Mouse (Mus musculus) heart, postnatal 36 days (tissue): ENCODE measurements at regions not wholly inside any gene's neighbourhood (a gene's known extent, or its start where the extent isn't known, plus 50 kb on each side); places are given as distances from the start of the nearest gene placed in this dataset.

Experiments used
- DNase-seq, 2 experiments: peaks; one replicate each; pipeline ENCODE4 v3.0.0; 2021 to 2022
- intact Hi-C: fragments of 180-260 bp; cut with DNase I; formaldehyde crosslinking; loops from one replicate; pipeline ENCODE4 v1.15.1; 2025

DNA sequence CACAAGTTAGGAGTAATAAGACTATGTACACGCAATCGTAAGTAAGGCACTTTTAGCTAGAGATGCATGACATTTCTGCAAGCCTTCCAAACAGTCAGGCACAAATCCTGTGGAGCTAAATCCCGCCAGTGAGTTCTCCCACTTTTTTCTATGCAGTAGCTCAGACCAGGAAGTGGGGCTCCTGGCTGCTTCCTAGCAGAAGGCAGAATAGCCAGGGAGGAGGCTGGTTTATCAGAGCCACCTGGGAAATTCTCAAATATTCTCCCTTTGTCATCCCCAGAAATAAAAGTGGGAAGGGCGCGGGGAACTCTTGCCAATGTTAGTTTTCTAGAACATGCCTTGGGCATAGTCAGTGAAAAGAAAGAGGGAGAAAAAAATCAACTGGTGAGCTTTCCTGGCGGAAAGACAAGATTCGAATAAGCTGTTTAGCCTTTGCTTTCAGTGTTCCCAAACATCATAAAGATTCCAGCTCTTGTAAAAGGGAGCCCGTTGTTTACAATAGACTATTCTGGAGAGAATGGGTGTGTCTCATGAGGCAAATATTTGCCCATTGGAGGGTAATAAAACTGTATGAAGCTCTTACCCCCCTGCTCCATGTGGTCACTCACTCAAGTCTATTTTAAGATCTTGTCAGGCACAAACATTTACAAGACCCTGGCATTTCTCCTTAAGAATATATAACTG, 167.2 kb upstream of the Lef1 start:
- DNase-seq = no peak
- intact Hi-C loops = no loop called here

DNA sequence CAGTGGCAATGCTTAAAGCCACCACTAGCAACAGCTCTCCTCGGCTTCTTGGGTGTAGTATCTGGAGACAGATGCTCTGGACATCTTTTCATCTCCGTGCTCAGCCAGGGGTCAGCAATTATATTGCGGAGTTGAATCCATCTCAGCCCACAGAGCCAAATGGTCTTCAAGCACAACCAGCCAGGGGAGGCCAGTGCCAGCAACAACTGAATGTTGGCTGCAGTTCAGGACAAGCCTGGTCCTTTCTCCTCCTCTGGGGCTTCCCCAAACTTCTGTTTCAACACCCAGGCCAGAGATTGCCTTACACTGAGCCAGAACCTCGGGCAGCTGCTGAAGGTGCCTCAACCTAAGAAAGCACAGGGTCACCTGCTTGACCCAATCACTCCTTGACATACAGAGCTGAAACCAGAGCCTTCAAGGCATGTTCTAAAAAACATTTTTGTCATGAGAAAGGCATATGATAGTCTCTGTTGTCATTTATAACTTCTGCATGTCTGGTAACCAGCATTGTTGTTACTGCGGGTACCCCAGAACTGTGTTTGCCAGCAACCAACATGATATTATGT, 169.9 kb upstream of the Lef1 start:
- intact Hi-C loops = no loop called here
- DNase-seq = peak; percentile 13 to 17

DNA sequence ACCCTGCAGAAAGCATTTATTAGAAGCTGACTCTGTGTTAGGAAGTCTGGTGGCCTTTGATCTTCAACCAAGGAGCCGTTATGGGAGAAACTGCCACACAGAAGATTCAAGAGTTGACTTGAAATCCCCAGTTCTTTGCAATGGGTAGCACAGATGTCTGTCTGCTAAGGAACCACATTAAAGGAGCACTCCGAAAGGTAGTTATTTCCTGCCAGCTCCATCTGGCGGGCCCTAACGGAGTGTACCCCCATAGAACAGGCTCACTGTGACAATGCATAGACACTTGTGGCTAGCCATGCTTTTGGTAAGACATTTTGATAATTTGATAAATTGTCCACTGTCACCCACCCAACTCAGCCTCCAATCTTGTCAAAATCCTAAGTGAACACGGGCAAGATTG, 173.3 kb upstream of the Lef1 start:
- intact Hi-C loops = no loop called here
- no peak for DNase-seq

DNA sequence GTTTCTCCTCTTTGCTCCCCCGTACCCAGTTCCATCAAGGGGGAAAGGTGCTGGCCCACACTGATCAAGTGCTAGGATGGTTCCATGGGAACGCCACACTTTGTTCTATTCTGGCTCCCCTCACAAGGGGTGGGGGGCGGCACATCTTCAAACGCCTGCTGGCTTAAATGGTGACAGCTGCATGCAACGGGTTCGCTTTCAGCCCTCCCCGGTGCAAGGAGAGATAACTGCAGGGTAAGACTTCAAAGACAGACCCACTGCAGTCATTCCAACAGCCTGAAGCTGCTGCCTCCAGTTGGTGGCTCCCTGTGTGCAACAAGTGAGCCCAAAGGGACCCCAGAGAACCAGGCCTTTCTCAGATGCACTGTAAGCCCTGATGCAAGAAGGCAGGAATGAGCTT, 173.9 kb upstream of the Lef1 start:
- intact Hi-C loops = no loop called here
- no peak for DNase-seq

DNA sequence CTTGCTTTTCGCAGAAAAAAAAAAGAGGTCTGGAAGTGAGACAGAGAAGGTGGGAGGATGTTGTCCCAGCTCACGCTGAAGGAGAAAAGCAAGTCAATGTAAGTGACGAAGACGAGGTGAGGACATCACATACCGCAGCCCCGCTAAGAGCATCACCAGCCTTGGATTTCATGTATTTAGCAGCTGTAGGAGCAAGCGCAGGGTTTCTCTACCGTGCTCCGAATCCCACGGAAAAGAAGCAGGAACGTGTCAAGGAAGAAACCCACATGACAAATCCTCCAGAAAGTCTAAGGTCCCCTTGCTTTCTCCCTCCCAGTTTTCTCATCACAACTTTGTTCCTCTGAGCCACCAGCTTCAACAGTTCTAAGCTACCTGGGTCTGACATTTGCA, 174.3 kb upstream of the Lef1 start:
- intact Hi-C loops = no loop called here
- DNase-seq = no peak

DNA sequence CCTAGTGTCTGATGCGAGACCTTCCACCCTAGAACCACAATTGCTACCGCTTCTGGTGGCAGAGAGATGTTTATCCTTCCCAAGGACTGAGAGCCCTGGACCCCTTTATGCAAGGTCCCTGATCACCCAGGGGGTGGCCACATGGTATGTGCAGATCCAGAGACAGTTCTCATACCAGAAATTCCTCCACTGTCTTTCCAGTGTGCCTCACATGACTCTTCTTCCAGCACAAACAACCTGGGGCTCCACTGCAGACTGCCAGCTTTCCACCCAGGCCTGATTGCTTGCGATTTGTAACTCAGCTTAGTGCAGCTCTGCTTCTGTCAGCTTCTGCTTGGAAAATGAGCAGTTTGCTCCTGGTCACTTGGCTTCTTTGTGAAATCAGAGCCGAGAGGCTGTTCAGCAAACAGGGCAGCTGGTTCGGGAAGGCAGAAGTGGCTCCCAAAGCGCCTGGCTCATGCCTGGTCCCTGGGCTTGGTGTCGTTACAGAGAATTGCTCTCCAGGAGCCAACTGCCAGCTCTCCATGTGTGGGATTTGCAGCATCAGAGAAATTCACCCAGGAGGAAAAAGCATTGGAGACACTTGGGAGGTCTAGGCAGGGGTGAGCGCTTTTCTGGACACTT, 174.9 kb upstream of the Lef1 start:
- intact Hi-C loops = no loop called here

DNA sequence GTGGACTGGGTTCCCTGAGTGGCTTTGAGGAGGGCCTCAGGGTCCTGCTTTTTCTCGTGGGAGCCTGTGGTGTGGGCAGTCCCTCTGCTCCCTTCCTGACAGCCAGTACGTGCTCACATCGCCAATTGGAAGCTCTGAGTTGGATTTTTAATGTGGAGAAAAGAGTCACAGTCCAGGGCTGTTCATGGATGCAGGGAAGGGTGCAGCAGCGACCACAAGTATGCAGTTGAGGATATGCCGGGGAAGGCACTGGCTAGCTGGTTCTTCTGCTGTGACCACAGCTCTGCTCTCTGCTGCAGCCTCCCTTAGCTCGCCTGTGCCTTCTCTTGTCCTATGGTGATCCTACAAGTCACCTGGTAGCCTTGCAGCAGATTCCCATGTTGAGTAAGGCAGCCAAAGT, 177.5 kb upstream of the Lef1 start:
- no peak for DNase-seq

More for the DNA sequence above, 174.9 kb upstream of the Lef1 start:
- DNase-seq = no peak

DNA sequence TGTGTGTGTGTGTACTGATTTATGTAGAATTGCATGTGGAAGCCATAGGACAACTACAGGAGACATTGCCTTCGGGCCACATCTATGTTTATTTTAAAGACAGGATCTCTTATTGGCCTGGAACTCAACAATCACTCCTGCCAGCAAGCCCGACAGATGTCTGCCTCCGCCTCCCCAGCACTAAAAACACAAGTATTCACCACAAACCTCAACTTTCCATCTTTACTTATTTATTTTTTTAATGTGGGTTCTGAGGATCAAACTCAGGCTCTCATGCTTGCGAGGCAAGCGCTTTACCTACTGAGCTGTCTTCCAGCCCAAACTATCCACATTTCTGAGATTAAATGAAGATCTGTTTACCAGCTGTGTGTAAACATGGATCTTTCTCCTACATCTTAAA, 178.0 kb upstream of the Lef1 start:
- intact Hi-C loops = no loop called here
- DNase-seq = no peak

More for the DNA sequence above, 177.5 kb upstream of the Lef1 start:
- intact Hi-C loops = no loop called here

DNA sequence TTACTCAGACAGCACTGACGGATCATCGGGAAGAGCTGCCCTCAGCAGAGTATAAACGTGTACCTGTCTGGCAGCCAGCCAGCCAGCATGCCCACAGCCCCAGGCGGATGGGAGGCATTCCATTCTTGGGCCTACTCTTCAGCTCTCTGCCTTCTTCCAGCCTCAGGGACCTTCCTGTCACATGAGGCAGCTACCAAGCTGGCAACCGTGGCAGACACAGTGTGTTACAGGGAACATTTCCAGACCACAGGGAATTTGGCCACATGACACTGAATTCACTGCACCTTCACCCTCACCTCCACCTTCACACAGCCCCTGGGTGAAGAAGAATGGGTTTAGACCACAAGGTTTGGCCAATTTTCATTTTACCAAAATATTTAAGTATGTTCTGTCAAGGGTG, 185.3 kb upstream of the Lef1 start:
- intact Hi-C loops = no loop called here
- no peak for DNase-seq

DNA sequence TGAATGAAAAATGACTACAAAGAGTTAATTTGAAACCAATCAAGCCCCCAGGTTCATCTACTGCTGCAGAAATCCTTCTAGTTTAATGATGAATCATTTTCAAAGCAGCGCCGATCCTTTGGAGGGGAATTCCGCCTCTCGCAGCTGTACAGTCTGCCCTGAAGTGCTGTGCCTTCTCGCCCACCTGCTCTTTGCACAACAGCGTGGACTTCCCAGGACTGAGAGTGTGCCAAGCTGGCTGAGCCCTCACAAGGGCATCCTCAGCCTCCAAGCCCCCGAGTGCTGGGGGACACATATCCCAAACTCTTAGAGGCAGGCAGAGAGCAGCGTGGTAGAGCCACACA, 186.7 kb upstream of the Lef1 start:
- intact Hi-C loops = no loop called here
- no peak for DNase-seq

DNA sequence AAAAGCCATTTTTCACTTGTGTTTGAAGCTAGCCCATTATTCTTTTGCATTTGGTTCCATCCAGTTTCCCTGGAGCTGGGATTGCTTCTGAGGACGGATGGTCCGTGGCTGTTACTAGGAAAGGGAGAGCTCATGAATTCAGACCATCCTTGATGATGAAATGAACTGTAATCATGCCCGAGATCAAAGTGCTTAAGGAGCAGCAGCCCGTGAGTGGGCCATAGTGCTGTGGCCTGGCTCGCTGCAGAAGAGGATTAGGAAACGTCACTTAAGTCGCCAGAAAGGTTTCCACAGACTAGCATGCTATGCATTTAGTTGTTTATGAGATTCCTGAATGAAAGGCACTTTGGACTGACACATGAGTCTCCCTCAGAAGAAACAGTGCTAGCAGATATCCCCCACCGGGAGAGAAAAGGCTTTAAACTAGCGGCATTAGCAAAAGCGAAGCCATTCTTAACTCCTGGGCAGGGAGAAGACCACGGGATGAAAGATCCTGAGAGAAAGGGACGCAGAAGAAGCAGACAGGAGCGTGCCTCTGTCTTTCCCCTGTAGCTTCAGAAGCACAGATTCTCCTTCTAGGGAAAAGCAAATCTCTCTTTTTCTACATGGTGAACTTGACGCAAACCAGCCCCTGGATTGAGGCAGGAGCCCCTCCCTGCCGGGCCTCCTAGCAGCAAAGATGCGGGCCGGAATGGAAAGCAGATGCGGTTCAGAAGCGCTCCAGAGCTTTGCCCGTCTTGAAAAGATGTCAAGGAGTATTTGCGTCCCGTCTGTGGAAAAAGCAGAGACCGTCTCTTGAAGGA, 187.3 kb upstream of the Lef1 start:
- DNase-seq = no peak
- intact Hi-C loops = no loop called here

DNA sequence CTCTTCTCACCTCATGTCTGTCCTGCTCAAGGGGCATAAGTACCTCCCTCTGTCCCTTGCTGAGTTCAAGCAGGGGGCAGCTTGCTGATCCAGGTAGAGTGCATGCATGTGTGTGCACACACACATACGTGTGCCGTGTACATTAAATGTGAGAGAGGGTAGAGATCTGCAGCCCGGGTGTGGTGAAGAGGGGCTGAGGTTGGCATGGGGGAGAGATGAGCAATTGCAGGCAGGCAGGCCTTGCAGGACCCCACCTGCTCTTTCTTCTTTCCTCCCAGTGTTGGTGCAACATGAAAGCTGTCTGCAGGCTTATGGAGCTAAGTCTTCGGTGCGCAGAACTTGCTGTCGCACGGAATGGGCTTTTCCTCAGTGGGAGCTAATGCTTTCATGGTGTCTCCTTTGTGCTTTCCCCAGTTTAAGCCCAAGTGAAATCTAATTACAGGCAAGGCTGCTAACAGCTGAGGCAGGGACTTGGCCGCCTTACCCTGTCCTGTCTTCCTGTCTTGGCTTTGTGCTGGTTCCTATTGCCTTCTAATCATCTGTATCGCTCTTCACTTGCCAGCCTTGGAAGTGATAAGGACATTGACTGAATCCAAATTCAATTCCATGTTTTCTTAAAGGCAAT, 188.5 kb upstream of the Lef1 start:
- intact Hi-C loops = no loop called here
- DNase-seq = no peak

DNA sequence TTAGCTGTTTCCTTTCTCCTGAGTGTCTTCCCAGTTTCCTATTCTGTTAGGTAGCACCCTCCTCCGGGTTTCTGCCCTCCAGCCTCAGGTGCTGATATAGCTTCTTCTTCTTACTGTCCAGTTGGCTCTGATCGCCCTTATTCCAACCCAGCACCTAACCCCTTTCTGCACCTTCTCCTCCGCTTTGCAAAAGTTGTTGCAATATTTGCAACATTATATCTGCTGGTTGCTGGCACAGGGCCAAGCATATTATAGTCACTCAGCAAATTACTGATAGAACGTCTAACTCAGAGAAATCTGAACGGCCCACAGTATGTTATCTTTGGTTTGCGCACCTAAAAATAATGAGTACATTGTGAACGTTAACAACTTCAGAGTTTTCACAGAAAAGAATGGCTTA, 183.6 kb upstream of the Rpl34 start:
- intact Hi-C loops = no loop called here
- no peak for DNase-seq

DNA sequence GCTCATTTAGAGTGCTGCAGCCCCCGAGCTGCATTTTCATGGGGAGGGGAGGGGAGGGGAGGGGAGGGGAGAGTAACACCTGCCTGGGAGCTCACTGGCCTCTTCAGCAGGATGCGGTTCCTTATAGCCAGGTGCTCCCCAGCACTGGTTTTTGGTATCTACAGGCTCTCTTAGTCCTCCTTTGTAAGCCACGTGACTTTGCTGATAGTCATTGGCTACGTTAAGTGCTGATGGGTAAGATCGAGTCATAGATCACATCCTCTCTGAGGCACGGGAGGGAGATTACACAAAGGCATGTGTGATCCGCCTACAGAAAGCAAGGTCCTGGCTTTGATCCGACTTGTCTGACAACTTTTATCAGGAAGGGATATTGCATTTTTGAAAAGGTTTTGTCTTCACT, 174.9 kb upstream of the Rpl34 start:
- intact Hi-C loops = no loop called here
- DNase-seq = no peak

DNA sequence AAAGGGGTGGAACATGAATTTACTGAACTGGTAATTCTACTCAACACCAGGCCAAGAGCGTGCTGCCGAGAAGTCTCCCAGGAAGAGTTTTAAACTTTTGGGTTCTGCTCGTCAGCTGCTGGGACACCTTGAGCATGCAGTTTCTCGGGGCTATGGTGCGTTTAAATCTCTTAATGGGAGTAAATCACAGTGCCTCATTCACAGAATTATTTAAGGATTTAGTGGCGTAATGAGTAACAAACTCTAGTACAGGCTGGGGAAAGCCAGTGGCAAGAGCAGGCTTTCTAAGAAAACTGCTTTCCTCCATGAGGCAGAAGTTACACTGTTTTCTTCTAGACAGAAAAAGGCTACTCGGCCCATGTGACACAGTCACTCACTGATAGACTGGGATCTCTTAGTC, 173.1 kb upstream of the Rpl34 start:
- intact Hi-C loops = no loop called here

DNA sequence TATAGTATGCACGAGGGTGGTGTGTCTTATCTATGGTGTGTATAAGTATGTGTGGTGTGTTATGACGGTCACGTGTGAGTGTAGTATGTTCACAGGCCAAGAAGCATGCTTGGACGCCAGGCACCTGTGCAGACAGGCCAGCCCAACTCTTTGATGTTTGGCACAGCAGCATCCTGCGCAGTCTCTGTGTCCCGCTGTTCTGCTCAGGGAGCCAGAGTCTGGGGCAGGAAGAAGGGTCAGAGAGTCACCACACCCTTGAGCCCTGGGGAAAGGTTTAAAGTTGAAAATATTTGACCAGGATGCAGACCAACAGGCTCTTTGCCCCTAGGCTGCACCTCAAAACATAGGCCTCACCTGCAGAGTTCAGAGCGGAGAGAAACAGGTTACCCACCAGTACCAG, 172.2 kb upstream of the Rpl34 start:
- intact Hi-C loops = no loop called here
- DNase-seq = no peak

More for the DNA sequence above, 173.1 kb upstream of the Rpl34 start:
- DNase-seq = no peak

DNA sequence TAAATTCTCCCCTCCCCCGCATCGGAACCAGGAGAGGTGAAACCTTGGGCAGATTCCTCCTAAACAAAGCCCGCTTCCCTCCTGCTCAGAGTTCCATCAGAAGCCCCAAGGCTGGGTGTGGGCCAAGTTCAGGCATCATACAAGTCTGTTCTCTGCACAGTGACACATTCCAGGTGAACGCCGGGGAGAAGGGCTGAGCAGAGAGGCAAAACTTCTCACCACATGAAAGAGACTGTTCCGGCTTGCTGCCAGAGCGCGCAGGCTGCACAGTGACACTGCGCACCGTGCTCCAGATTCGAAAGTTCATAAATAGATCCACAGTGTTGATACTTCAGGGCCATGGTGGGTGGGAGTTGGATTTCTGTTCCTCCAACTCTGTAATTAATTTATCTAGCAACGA, 171.1 kb upstream of the Rpl34 start:
- intact Hi-C loops = no loop called here
- no peak for DNase-seq

DNA sequence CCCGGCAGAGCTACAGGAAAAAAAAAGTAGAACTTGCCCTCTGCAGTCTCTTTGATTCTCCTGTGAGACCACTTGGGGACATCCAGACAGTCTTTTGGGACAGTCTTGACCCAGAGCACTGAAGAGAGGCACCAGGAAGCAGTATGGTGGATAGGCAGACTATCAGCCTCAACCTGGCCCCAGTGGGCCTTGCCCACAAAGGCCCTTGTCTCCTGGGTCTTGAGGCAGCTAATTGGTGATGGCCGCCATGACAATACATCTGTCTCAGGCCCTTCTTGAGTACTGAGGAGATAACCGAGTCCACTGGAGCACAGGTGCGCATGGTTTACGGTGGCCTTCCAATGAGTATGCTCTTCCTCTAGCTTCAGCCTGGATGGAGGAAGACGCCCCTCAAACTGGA, 170.6 kb upstream of the Rpl34 start:
- intact Hi-C loops = no loop called here
- no peak for DNase-seq

DNA sequence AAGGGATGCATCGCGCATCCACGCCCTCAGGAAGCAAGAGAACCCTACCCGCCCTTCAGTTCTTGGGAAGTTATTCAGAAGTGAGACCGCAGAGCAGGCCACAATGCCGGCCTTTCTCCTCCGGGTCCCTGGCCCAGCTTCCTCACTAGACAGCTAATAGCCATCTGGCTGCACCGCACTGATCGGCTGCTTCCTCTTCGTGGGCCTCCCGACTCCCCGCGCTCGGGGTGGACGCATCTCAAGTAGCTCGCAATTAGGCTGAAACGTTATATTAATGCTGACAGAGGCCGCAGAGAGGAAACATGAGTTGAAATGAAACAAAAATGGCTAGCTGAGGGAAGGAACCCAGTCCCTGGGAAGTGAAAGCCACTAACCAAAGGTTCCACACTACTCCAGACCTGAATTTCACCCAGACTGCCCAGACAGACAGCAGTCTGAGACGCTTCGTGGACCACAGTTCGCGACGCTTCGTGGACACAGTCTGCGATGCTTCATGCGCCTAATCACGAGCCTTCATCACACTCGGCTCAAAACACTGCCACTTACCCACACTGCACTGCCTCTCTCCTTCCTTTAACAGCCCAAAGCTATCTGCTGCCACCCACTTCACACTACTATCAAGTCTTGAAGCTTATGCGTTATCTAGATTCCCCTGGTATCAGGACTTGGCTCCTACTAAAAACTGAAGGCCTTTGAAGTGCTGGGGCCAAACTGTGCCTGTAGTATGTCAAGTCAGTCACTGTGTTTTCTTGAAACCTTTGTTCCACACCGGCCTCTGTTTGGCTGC, 170.0 kb upstream of the Rpl34 start:
- intact Hi-C loops = no loop called here
- DNase-seq = peak; percentile 14 to 22

DNA sequence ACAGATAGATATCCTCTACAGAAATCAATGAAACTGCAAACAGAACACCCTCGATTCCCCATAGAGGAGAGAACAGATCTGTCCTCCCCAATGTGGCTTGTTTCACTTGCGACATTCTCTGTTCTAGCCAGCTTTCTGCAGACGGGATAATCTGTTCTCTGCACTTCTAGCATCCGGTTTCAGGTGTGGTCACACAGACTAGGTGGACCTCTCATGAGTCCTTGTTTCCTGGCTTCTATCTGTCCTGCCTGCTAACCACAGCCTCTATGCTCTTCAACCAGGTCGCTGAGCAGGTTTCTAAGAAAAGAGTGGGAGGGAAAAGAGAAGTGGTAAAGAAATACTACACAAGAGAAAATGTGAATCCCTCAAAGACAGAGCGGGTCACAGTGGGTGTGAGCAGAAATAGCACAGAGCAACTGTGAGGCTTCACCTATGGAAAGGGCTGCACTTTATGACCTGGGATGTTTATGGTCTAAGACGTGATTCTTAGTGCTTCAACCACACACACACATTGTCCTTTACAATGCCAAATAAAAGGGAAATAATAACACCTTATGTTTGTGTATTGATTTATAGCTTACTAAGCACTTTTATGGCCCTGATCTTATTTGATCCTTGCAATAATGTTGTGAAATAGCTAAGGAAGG, 164.1 kb upstream of the Rpl34 start:
- intact Hi-C loops = no loop called here
- DNase-seq = no peak
